Mouse (Mus musculus) liver, embryonic 14.5 days (tissue): Measurements from ENCODE around the gene Gm36079.
"Not testable (repeated sequence)": the region's sequence is repeated elsewhere in the genome, so short reads cannot be mapped to it uniquely, and the experiment has no call there.

Source experiments
- CTCF ChIP-seq: IDR thresholded peaks from 2 replicates; pipeline ENCODE4 v1.5.1; 2016; ENCODE audit warnings: antibody characterized with exemption, low read depth, control low read depth
- EP300 ChIP-seq: IDR thresholded peaks from 2 replicates; pipeline ENCODE4 v1.6.1; 2016; ENCODE audit warnings: antibody characterized with exemption, low read depth

DNA sequence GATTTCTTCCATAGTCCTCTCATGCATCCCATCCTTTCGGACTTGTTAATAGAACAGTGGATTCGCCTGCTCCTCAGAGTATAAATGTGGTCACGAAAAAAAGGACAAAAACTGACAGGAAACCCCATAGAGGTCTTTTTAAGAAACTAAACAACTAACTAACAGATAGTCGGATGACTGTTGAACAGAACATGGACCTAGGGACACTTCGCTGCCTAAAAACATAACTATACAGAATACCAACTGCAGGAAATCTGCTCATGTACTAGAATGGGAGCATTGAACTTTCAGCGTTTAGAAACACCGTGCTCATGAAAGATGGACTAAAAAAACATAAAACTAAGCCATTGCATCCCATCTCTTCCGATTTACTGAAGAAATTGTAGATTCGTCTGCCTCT is 2.2 kb downstream of the Gm36079 start:
- TF ChIP-seq CTCF, EP300: not testable (repeated sequence)
